Mouse (Mus musculus): ENCODE results near the gene Spsb1. TPM values are rescaled to one million over a fixed set of nuclear protein-coding genes. Genes with fewer than 3 reads are reported as not detected.

Gene Spsb1
- polyA plus RNA-seq, 1 experiment from 2014 or later = 9.5 TPM

- Histone ChIP-seq H3K27ac (replicated peaks) (peak overlapping the region; percentile 41; the same call in 1 of the 2 replicates), H3K27me3 (no peaks in the 10 kb centered on the region), H3K4me1 (replicated peaks) (peaks cover 29% of the 10 kb centered on the region), H3K4me2 (no peak overlapping the region), H3K4me3 (no peak overlapping the region), H3K9me3 (no peaks in the 10 kb centered on the region), H3K9ac (no peak overlapping the region), H3K36me3 (no peaks in the 10 kb centered on the region)
- 34% methylated on average over 8 of the region's 8 CpGs for WGBS
- ATAC-seq (ENCODE audit: low FRiP score, low read depth) = peak; percentile 76
Measured at GRCm38 (mm10) chr4:149875986-149876501, 78.8 kb downstream of the Spsb1 start.

- H3K9me3 ChIP-seq = no peaks in the 10 kb centered on the region
- no peaks in the 10 kb centered on the region for H3K36me3 ChIP-seq
- WGBS = 26% methylated on average over 6 of the region's 6 CpGs
- peaks cover 29% of the 10 kb centered on the region for H3K4me1 ChIP-seq (replicated peaks)
- no peak for ATAC-seq (ENCODE audit: low FRiP score, low read depth)
- no peaks in the 10 kb centered on the region for H3K27me3 ChIP-seq
- H3K4me3 ChIP-seq = no peak overlapping the region
- H3K4me2 ChIP-seq = no peak overlapping the region
- H3K9ac ChIP-seq = no peak overlapping the region
- H3K27ac ChIP-seq (replicated peaks) = no peak overlapping the region
Measured at GRCm38 (mm10) chr4:149875296-149875695, 79.5 kb downstream of the Spsb1 start.

GRCm38 (mm10) chr4:149872236-149872635 is 82.6 kb downstream of the Spsb1 start:
- Histone ChIP-seq H3K9ac (no peak overlapping the region), H3K9me3 (no peaks in the 10 kb centered on the region), H3K4me3 (no peak overlapping the region), H3K4me2 (no peak overlapping the region), H3K27me3 (no peaks in the 10 kb centered on the region), H3K4me1 (replicated peaks) (peaks cover 21% of the 10 kb centered on the region), H3K27ac (replicated peaks) (no peak overlapping the region), H3K36me3 (no peaks in the 10 kb centered on the region)
- ATAC-seq (ENCODE audit: low FRiP score, low read depth) = no peak
- WGBS = 79% methylated on average over 6 of the region's 6 CpGs

- 81% methylated on average over 7 of the region's 7 CpGs for WGBS
Measured at GRCm38 (mm10) chr4:149871582-149871981, 83.3 kb downstream of the Spsb1 start.

GRCm38 (mm10) chr4:149871014-149871413 is 83.8 kb downstream of the Spsb1 start:
- no peak overlapping the region for H3K4me3 ChIP-seq
- H3K4me1 ChIP-seq (replicated peaks) = peaks cover 11% of the 10 kb centered on the region
- no peak overlapping the region for H3K4me2 ChIP-seq
- H3K36me3 ChIP-seq = no peaks in the 10 kb centered on the region
- H3K9ac ChIP-seq = no peak overlapping the region
- H3K27ac ChIP-seq (replicated peaks) = no peak overlapping the region
- no peak for ATAC-seq (ENCODE audit: low FRiP score, low read depth)
- no peaks in the 10 kb centered on the region for H3K9me3 ChIP-seq
- WGBS = 76% methylated on average over 11 of the region's 11 CpGs
- no peaks in the 10 kb centered on the region for H3K27me3 ChIP-seq

More at GRCm38 (mm10) chr4:149871582-149871981, 83.3 kb downstream of the Spsb1 start:
- Histone ChIP-seq H3K9ac (no peak overlapping the region), H3K4me1 (replicated peaks) (peaks cover 17% of the 10 kb centered on the region), H3K4me2 (no peak overlapping the region), H3K27ac (replicated peaks) (no peak overlapping the region), H3K4me3 (no peak overlapping the region), H3K36me3 (no peaks in the 10 kb centered on the region), H3K9me3 (no peaks in the 10 kb centered on the region), H3K27me3 (no peaks in the 10 kb centered on the region)
- ATAC-seq (ENCODE audit: low FRiP score, low read depth) = no peak

GRCm38 (mm10) chr4:149870412-149870811 is 84.4 kb downstream of the Spsb1 start:
- ATAC-seq (ENCODE audit: low FRiP score, low read depth) = no peak
- Histone ChIP-seq H3K9me3 (no peaks in the 10 kb centered on the region), H3K27ac (replicated peaks) (no peak overlapping the region), H3K9ac (no peak overlapping the region), H3K4me1 (replicated peaks) (peaks cover 5% of the 10 kb centered on the region), H3K4me2 (no peak overlapping the region), H3K4me3 (no peak overlapping the region), H3K27me3 (no peaks in the 10 kb centered on the region), H3K36me3 (no peaks in the 10 kb centered on the region)

- ATAC-seq (ENCODE audit: low FRiP score, low read depth) = no peak
- H3K4me2 ChIP-seq = no peak overlapping the region
- H3K27me3 ChIP-seq = no peaks in the 10 kb centered on the region
- H3K27ac ChIP-seq (replicated peaks) = no peak overlapping the region
- no peaks in the 10 kb centered on the region for H3K4me1 ChIP-seq (replicated peaks)
- no peaks in the 10 kb centered on the region for H3K9me3 ChIP-seq
- 78% methylated on average over 14 of the region's 14 CpGs for WGBS
- H3K9ac ChIP-seq = no peak overlapping the region
- no peaks in the 10 kb centered on the region for H3K36me3 ChIP-seq
- no peak overlapping the region for H3K4me3 ChIP-seq
Measured at GRCm38 (mm10) chr4:149868725-149869124, 86.1 kb downstream of the Spsb1 start.

- Histone ChIP-seq H3K27ac (replicated peaks) (no peak overlapping the region), H3K4me3 (no peak overlapping the region), H3K4me2 (no peak overlapping the region), H3K36me3 (no peaks in the 10 kb centered on the region), H3K9me3 (no peaks in the 10 kb centered on the region), H3K4me1 (replicated peaks) (no peaks in the 10 kb centered on the region), H3K27me3 (no peaks in the 10 kb centered on the region), H3K9ac (no peak overlapping the region)
- WGBS = 76% methylated on average over 9 of the region's 9 CpGs
- no peak for ATAC-seq (ENCODE audit: low FRiP score, low read depth)
Measured at GRCm38 (mm10) chr4:149868009-149868408, 86.8 kb downstream of the Spsb1 start.

- Histone ChIP-seq H3K9me3 (no peaks in the 10 kb centered on the region), H3K4me2 (no peak overlapping the region), H3K9ac (no peak overlapping the region), H3K36me3 (no peaks in the 10 kb centered on the region), H3K27me3 (no peaks in the 10 kb centered on the region), H3K4me1 (replicated peaks) (no peaks in the 10 kb centered on the region), H3K4me3 (no peak overlapping the region), H3K27ac (replicated peaks) (no peak overlapping the region)
- WGBS = 71% methylated on average over 4 of the region's 4 CpGs
- no peak for ATAC-seq (ENCODE audit: low FRiP score, low read depth)
Measured at GRCm38 (mm10) chr4:149867351-149867750, 87.5 kb downstream of the Spsb1 start.

GRCm38 (mm10) chr4:149864395-149864794 is 90.4 kb downstream of the Spsb1 start:
- Histone ChIP-seq H3K36me3 (no peaks in the 10 kb centered on the region), H3K4me3 (no peak overlapping the region), H3K27ac (replicated peaks) (no peak overlapping the region), H3K9me3 (no peaks in the 10 kb centered on the region), H3K27me3 (no peaks in the 10 kb centered on the region), H3K4me2 (no peak overlapping the region), H3K9ac (no peak overlapping the region), H3K4me1 (replicated peaks) (0 out of 2 replicates have a peak, but pooled peaks cover 4% of the 10 kb centered on the region)
- ATAC-seq (ENCODE audit: low FRiP score, low read depth) = no peak
- WGBS = 85% methylated on average over 4 of the region's 4 CpGs

GRCm38 (mm10) chr4:149863522-149863921 is 91.3 kb downstream of the Spsb1 start:
- H3K27me3 ChIP-seq = no peaks in the 10 kb centered on the region
- no peak overlapping the region for H3K4me3 ChIP-seq
- no peak overlapping the region for H3K4me2 ChIP-seq
- no peak for ATAC-seq (ENCODE audit: low FRiP score, low read depth)
- no peaks in the 10 kb centered on the region for H3K9me3 ChIP-seq
- H3K36me3 ChIP-seq = no peaks in the 10 kb centered on the region
- 84% methylated on average over 9 of the region's 9 CpGs for WGBS
- no peak overlapping the region for H3K9ac ChIP-seq
- H3K27ac ChIP-seq (replicated peaks) = no peak overlapping the region
- 0 out of 2 replicates have a peak, but pooled peaks cover 4% of the 10 kb centered on the region for H3K4me1 ChIP-seq (replicated peaks)

- Histone ChIP-seq H3K4me2 (no peak overlapping the region), H3K36me3 (no peaks in the 10 kb centered on the region), H3K4me1 (replicated peaks) (peaks cover 13% of the 10 kb centered on the region), H3K4me3 (no peak overlapping the region), H3K27me3 (no peaks in the 10 kb centered on the region), H3K27ac (replicated peaks) (no peak overlapping the region), H3K9ac (no peak overlapping the region), H3K9me3 (no peaks in the 10 kb centered on the region)
- ATAC-seq (ENCODE audit: low FRiP score, low read depth) = no peak
- 77% methylated on average over 6 of the region's 6 CpGs for WGBS
Measured at GRCm38 (mm10) chr4:149860393-149860792, 94.5 kb downstream of the Spsb1 start.

- 62% methylated on average over 8 of the region's 8 CpGs for WGBS
- Histone ChIP-seq H3K9me3 (no peaks in the 10 kb centered on the region), H3K36me3 (no peaks in the 10 kb centered on the region), H3K4me1 (replicated peaks) (peaks cover 26% of the 10 kb centered on the region), H3K27ac (replicated peaks) (no peak overlapping the region), H3K4me3 (no peak overlapping the region), H3K9ac (no peak overlapping the region), H3K27me3 (no peaks in the 10 kb centered on the region), H3K4me2 (no peak overlapping the region)
- no peak for ATAC-seq (ENCODE audit: low FRiP score, low read depth)
Measured at GRCm38 (mm10) chr4:149858584-149858983, 96.3 kb downstream of the Spsb1 start.
